Mouse (Mus musculus) forebrain, embryonic 15.5 days (tissue): Measurements from ENCODE around the gene Noxred1. TPM values are rescaled to one million over a fixed set of nuclear protein-coding genes. Genes with fewer than 3 reads are reported as not detected.
A peak's percentile ranks its signal among the peaks of the same experiment; 100 is the strongest.

Experiments used
- ATAC-seq: fragments of 200-750 bp; cut with Nextera tagmentation; replicated peaks from 2 replicates; pipeline ENCODE4 v1.8.0; 2017; ENCODE audit warnings: mild to moderate bottlenecking, moderate TSS enrichment, moderate library complexity
- H3K27ac ChIP-seq: fragments of 300-500 bp; sonication (generic); replicated peaks from 2 replicates; pipeline ENCODE4 v1.5.1; 2015; ENCODE audit warnings: mild to moderate bottlenecking, inconsistent platforms
- H3K27me3 ChIP-seq: fragments of 300-500 bp; sonication (generic); 2 replicates; pipeline ENCODE4 v1.6.1; 2015; ENCODE audit warnings: inconsistent platforms
- H3K36me3 ChIP-seq: fragments of 300-500 bp; sonication (generic); 2 replicates; pipeline ENCODE4 v1.6.1; 2015; ENCODE audit warnings: mild to moderate bottlenecking, inconsistent platforms
- H3K4me1 ChIP-seq: fragments of 300-500 bp; sonication (generic); 2 replicates; pipeline ENCODE4 v1.6.1; 2015; ENCODE audit warnings: inconsistent platforms
- H3K4me2 ChIP-seq: fragments of 300-500 bp; sonication (generic); replicated peaks from 2 replicates; pipeline ENCODE4 v1.6.1; 2015; ENCODE audit warnings: mild to moderate bottlenecking, inconsistent platforms
- H3K4me3 ChIP-seq: fragments of 300-500 bp; sonication (generic); 2 replicates; pipeline ENCODE4 v1.5.1; 2015; ENCODE audit warnings: mild to moderate bottlenecking, inconsistent platforms
- H3K9ac ChIP-seq: fragments of 300-500 bp; sonication (generic); replicated peaks from 2 replicates; pipeline ENCODE4 v1.6.1; 2015; ENCODE audit warnings: mild to moderate bottlenecking, inconsistent platforms
- H3K9me3 ChIP-seq: fragments of 300-500 bp; sonication (generic); 2 replicates; pipeline ENCODE4 v1.6.1; 2016; ENCODE audit warnings: inconsistent platforms
- WGBS: fragments of 180-500 bp; shearing (Covaris S2); methylation state at CpG from one replicate; pipeline ENCODE4 v1.1.7; 2015; ENCODE audit warnings: mixed read lengths; 5-methylcytosine and 5-hydroxymethylcytosine counted together
- polyA plus RNA-seq: library from polyadenylated mRNA; unstranded; fragments of >200 nt; fragmentation: Nextera tagmentation; extraction: Ambion mirVana; gene quantifications from 2 replicates; pipeline ENCODE4 v1.2.1, GENCODE M21; 2015

Gene Noxred1
- polyA plus RNA-seq, 1 experiment from 2014 or later = 1.2 TPM

DNA sequence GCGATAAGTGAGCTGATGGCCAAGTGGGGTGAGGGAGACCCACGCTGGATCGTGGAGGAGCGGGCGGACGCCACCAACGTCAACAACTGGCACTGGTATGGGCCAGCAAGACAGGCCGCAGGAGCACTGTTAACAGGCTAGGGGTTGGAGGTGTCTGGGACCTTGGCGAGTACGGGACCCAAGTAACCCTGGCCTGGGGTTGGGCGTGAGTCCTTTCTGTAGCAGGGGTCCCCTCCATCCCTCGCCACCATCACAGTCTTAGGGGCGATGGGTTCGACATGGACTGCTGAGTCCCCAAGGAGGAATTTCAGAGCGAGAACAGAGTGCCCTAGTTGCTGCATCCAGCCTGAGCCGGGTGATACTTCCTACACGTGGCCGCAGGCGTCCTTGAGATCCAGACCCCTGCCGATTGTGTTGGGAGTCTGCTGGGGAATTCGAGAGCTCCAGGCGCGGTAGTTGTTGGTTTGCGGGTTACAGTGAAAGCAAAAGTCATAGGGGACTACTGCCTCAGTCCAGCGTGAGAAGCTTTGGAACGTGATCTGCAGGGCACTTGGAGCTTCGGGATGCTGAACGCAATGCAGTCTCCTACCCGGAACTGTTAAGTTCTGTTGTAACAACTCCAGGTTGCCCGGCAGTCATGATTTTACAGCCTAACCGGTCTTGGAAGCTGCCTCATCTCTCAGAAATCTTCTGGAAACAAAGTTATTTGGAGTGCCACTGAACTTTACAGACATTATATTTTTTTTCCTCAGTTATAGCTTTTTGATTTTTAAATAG is 28.5 kb upstream of the Noxred1 start:
- Histone ChIP-seq H3K36me3 (peaks cover 40% of the 10 kb centered on the region), H3K4me1 (peaks cover 31% of the 10 kb centered on the region), H3K4me3 (peak overlapping the region; percentile 78), H3K9me3 (no peaks in the 10 kb centered on the region), H3K9ac (peak overlapping the region; percentile 92), H3K27ac (peak overlapping the region; percentile 93), H3K27me3 (no peaks in the 10 kb centered on the region), H3K4me2 (peak overlapping the region; percentile 96)
- peak; percentile 60 for ATAC-seq
- under 1% methylated on average over 31 of the region's 31 CpGs for WGBS

DNA sequence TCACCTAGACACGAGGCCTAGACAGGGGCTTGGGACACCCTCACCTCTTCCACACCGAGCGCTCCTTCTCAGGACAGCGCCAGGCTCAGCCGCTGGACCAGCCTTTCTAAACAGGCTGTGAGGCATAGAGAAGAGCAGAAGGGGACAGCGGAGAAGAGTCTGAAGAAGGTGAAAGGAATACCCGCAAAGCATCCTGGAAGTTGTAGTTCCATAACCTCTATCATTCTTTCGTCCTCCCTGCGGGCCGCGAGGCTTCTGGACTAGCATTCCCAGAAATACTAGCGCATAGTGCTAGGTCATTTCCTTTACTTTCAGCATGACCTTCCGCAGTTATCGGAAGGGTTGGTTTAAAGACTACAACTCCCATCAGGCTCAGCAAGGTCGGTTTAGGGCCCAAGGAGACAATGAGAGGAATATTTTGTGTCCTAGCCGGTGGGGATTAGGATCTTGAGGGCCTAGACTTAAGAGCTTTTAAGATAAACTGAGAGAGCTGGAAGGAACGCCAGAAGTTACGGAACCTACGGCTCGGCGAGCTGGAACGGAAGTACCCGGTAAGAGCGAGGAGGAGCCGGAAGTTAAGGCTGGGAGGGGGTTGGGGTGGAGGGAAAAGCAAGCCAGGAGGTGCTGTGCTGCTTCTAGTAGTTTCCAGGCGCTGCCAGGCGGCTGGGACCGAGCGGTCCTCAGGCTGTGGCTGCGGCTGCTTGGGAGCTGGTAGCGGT is 27.7 kb upstream of the Noxred1 start, which contains the start of the genes Vipas39 and Ahsa1:
Gene Vipas39 (minus strand): TSS at position 149 of the 719 bp plus-strand sequence.
Gene Ahsa1 (plus strand): TSS at position 372 of the 719 bp plus-strand sequence.
- Histone ChIP-seq H3K4me3 (peak within 1 kb of the TSS; percentile 78), H3K4me2 (peak within 1 kb of the TSS; percentile 96), H3K4me1 (peaks cover 31% of the 10 kb centered on the region), H3K9me3 (no peaks in the 10 kb centered on the region), H3K27ac (peak within 1 kb of the TSS; percentile 93), H3K27me3 (no peaks in the 10 kb centered on the region), H3K36me3 (peaks cover 41% of the 10 kb centered on the region), H3K9ac (peak within 1 kb of the TSS; percentile 92)
- peak; percentile 98 for ATAC-seq
- under 1% methylated on average over 31 of the region's 31 CpGs for WGBS

DNA sequence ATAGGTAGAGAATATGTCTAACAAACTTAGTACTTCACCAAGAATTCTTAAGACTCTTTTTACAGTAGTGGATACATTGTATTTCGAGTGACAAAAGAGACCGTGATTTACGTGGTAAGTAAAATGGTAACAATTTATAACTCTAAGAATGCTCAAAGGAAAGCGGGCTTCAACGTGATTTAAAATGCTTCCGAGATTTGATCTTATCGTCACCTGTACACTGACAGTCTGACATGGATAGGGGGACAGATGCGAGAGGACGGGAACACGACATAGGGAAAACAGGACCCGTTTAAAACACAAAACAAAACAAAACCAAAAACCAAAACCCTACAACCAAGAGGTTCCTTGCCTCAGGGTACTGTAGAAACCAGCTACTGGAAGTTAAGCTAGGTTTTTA is 26.9 kb upstream of the Noxred1 start:
- H3K4me2 ChIP-seq = peak overlapping the region; percentile 56
- H3K27ac ChIP-seq = peak overlapping the region; percentile 93
- peaks cover 31% of the 10 kb centered on the region for H3K4me1 ChIP-seq
- no peaks in the 10 kb centered on the region for H3K9me3 ChIP-seq
- no peaks in the 10 kb centered on the region for H3K27me3 ChIP-seq
- peak overlapping the region; percentile 78 for H3K4me3 ChIP-seq
- 19% methylated on average over 11 of the region's 11 CpGs for WGBS
- H3K9ac ChIP-seq = peak overlapping the region; percentile 92
- no peak for ATAC-seq
- H3K36me3 ChIP-seq = peaks cover 41% of the 10 kb centered on the region

DNA sequence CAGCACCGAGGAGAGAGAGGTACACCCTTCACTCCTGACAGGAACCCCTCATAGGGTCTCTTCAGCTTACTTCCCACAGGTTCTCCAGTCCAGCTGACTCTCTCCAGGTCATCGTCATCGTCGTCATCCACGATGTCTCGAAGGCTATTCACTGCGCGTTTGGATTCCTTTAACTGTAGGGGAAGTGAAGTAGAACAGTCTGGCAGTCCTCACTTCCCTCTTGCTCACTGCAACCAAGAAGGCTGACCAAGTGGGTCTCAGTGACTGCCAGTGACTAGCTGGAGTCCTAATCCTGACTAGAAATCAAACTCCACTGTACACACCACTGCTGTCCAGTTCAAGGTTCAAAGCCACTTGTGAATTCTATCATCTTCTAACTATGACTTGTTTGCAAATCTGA is 22.0 kb upstream of the Noxred1 start:
- Histone ChIP-seq H3K4me2 (no peak overlapping the region), H3K27ac (no peak overlapping the region), H3K4me3 (no peak overlapping the region), H3K9ac (no peak overlapping the region), H3K27me3 (no peaks in the 10 kb centered on the region), H3K4me1 (peaks cover 15% of the 10 kb centered on the region), H3K9me3 (no peaks in the 10 kb centered on the region), H3K36me3 (peaks cover 67% of the 10 kb centered on the region)
- 97% methylated on average over 8 of the region's 8 CpGs for WGBS
- no peak for ATAC-seq

DNA sequence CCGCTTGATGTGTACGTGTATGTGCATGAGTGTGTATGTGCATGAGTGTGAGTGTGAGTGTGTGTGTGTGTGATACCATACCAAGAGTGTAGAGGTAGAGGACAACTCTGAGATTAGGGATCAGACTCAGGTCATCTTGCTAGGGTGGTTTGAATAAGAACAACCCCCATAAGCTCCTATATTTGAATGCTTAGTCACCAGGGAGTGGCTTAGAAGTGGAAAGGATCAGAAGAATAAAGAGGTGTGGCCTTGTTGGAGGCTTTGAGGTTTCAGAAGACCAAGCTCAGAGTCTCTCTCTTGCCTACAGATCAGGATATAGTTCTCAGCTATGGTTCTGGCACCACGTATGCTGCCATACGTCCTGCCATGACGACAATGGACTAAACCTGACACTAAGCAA is 18.1 kb upstream of the Noxred1 start:
- no peak for ATAC-seq
- 95% methylated on average over 5 of the region's 5 CpGs for WGBS
- H3K36me3 ChIP-seq = peaks cover 88% of the 10 kb centered on the region
- no peaks in the 10 kb centered on the region for H3K9me3 ChIP-seq
- H3K4me3 ChIP-seq = no peak overlapping the region
- H3K4me1 ChIP-seq = no peaks in the 10 kb centered on the region
- H3K27ac ChIP-seq = no peak overlapping the region
- no peak overlapping the region for H3K4me2 ChIP-seq
- H3K9ac ChIP-seq = no peak overlapping the region
- H3K27me3 ChIP-seq = no peaks in the 10 kb centered on the region

DNA sequence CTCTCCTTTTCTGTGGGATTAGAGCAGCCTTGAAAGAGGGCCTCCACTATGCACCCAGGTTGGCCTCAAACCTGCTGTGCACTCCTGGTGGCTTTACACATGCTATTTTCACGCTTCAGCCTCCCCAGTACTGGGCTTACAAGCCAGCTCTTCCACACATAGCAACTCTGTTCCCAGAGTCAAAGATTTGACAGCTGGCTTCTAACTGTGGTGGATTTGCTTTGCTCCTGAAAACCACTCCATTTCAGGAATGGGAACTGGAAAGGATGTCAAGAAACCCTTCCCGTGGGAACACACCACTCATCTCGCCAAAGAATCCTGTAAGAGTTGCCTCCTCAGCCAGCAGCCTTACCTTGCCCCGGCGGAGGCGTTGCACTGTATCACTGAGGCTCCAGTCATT is 15.3 kb upstream of the Noxred1 start:
- H3K27me3 ChIP-seq = no peaks in the 10 kb centered on the region
- no peaks in the 10 kb centered on the region for H3K9me3 ChIP-seq
- no peaks in the 10 kb centered on the region for H3K4me1 ChIP-seq
- H3K36me3 ChIP-seq = peaks cover 94% of the 10 kb centered on the region
- ATAC-seq = no peak
- H3K9ac ChIP-seq = no peak overlapping the region
- 91% methylated on average over 6 of the region's 6 CpGs for WGBS
- H3K27ac ChIP-seq = no peak overlapping the region
- H3K4me2 ChIP-seq = no peak overlapping the region
- H3K4me3 ChIP-seq = no peak overlapping the region

DNA sequence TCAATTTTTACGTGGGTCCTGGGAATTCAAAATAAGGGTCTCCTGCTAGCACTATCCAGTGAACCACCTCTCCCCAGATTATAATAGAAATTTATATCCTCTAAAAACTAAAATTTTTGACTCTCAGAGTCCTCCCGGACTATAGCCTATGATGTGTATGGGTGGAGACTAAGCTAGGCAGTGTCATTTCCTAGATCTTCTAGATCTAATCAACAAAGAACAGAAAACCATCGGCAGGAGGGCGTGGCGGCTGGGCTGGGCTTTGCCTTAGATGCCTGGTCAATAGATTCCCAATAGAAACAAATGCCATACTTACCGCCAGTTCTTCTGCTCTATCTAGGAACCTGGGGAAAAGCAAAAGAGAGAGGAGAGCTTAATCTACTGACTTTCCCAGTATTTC is 11.6 kb upstream of the Noxred1 start:
- peaks cover 88% of the 10 kb centered on the region for H3K36me3 ChIP-seq
- no peaks in the 10 kb centered on the region for H3K9me3 ChIP-seq
- no peak overlapping the region for H3K4me2 ChIP-seq
- no peak for ATAC-seq
- 90% methylated on average over 6 of the region's 6 CpGs for WGBS
- H3K27ac ChIP-seq = no peak overlapping the region
- no peaks in the 10 kb centered on the region for H3K4me1 ChIP-seq
- no peaks in the 10 kb centered on the region for H3K27me3 ChIP-seq
- no peak overlapping the region for H3K9ac ChIP-seq
- H3K4me3 ChIP-seq = no peak overlapping the region

DNA sequence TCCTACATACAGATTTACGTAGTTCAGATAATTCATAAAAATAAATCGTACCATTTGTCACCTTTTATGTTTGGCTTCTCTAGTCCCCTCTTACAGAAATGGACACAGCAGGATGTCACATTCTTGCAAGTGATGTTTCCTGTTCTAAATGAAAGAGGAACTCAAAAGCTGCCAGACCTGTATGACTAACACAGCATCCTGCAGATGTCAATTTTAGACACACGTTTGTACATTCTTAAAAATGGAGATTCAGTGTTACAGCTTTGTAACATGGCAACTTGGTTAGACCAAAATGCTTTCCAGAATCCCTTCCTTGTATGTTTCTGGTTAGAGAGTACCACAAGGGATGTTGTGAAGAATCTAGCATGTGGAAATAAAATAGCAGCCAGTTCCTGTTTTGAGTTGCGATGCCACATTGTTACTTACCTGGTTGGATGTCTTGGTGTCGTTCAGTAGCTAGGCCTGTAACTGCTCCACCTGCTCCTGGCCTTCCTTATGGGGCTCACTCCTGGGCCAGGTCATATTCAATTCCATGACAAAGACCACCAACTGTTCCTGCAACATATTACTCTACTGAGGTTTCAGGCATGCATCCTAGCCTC is 1.5 kb downstream of the Noxred1 start:
- ATAC-seq = no peak
- peaks cover 42% of the 10 kb centered on the region for H3K36me3 ChIP-seq
- H3K27me3 ChIP-seq = no peaks in the 10 kb centered on the region
- no peaks in the 10 kb centered on the region for H3K4me1 ChIP-seq
- WGBS = 91% methylated on average over 5 of the region's 5 CpGs
- H3K9ac ChIP-seq = no peak overlapping the region
- H3K9me3 ChIP-seq = no peaks in the 10 kb centered on the region
- no peak overlapping the region for H3K4me2 ChIP-seq
- H3K4me3 ChIP-seq = no peak overlapping the region
- H3K27ac ChIP-seq = no peak overlapping the region

DNA sequence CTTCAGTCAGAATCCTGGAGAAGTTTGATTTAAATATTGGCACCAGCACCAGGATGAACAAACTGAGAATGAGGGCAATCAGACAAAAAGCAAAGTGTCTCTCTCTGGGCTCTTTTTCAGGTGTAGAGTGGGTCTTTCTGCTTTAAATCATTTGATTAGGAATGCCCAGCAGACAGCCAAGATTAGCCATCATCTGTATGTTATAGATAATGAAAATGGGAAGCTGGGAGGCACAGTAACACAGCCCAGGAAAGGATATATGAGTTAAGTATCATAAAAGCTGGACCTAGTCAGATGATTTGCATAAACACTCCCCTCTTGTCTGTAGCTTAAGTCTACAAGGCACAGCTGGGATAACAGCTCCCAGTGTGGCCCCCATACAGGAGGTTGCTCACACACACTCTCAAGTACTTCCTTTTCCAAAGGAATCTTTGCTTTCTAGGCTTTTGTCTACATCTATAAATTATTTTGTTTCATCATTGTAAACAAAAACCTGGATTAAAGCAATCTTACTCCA is 8.1 kb downstream of the Noxred1 start:
- no peaks in the 10 kb centered on the region for H3K27me3 ChIP-seq
- no peaks in the 10 kb centered on the region for H3K4me1 ChIP-seq
- no peak overlapping the region for H3K4me3 ChIP-seq
- no peak for ATAC-seq
- H3K27ac ChIP-seq = no peak overlapping the region
- no peak overlapping the region for H3K4me2 ChIP-seq
- no peak overlapping the region for H3K9ac ChIP-seq
- no peaks in the 10 kb centered on the region for H3K36me3 ChIP-seq
- H3K9me3 ChIP-seq = no peaks in the 10 kb centered on the region

DNA sequence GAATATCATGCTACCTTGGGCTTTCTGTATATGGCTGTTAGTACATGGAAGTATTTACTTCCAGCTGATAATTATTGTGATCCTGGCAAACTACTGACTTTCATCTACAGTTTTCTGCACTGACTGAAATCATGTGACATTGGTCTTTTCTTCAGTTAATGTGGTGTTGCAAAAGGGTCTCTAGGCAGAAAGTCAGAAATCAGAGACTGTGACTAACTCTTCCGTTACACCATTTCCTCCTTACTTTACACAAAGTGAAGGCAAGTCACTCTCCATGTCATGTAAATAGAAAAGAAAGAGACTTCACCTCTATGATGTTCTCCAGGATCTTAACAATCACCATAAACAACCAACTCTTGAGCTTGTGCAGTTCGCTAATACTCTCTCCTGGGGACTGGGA is 8.9 kb downstream of the Noxred1 start:
- H3K4me2 ChIP-seq = no peak overlapping the region
- no peak for ATAC-seq

DNA sequence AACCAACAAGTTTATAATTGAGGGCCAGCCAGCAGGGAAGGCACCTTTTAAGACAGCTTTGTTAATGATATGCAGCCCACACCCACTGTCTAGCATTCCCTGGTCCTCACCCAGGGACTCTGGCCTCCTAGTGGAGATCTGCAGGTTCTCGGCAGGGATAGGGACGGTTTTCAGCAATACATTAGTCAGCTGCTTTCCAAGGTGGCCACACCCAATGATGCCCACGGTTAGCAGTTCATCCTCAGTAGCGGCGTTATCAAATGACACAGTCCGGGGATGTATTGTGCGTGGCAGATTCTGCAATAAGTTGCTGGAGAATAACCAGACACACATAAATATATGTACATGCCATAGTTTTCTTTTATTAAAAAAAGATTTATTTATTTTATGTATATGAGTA is 11.7 kb downstream of the Noxred1 start:
- Histone ChIP-seq H3K4me2 (no peak overlapping the region), H3K9ac (no peak overlapping the region), H3K4me1 (no peaks in the 10 kb centered on the region), H3K36me3 (no peaks in the 10 kb centered on the region), H3K27me3 (no peaks in the 10 kb centered on the region), H3K4me3 (no peak overlapping the region), H3K9me3 (no peaks in the 10 kb centered on the region), H3K27ac (no peak overlapping the region)
- WGBS = 84% methylated on average over 7 of the region's 7 CpGs
- ATAC-seq = no peak

More for the DNA sequence above, 8.9 kb downstream of the Noxred1 start:
- Histone ChIP-seq H3K4me3 (no peak overlapping the region), H3K36me3 (no peaks in the 10 kb centered on the region), H3K4me1 (no peaks in the 10 kb centered on the region), H3K9me3 (no peaks in the 10 kb centered on the region), H3K9ac (no peak overlapping the region), H3K27me3 (no peaks in the 10 kb centered on the region), H3K27ac (no peak overlapping the region)
- WGBS = 92% methylated on average over 2 of the region's 2 CpGs

DNA sequence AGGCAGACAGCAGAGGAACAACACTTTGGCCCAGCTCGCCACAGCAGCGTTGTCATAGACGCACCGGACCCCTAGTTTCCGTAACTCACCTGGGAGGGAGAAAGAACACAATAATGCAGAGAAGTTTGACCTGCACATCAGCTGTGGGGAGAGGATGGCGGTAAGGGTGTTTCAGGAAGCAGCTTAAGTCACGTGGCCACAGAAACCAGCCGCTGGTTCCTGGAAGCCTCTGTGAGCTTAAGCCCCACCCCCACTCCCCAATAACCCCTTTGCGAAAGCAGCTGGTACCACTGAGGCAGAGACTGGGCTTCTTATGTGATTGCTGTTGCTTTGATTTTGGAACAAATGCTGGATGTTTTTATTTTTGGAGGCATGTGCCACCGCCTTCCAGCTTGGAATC is 13.6 kb downstream of the Noxred1 start:
- Histone ChIP-seq H3K27ac (no peak overlapping the region), H3K27me3 (no peaks in the 10 kb centered on the region), H3K4me3 (no peak overlapping the region), H3K4me1 (no peaks in the 10 kb centered on the region), H3K36me3 (no peaks in the 10 kb centered on the region), H3K4me2 (no peak overlapping the region), H3K9ac (no peak overlapping the region), H3K9me3 (no peaks in the 10 kb centered on the region)
- no peak for ATAC-seq
- 74% methylated on average over 10 of the region's 10 CpGs for WGBS
